ENCODE assay signal across 19 mouse cellular contexts in the genomic region with DNA sequence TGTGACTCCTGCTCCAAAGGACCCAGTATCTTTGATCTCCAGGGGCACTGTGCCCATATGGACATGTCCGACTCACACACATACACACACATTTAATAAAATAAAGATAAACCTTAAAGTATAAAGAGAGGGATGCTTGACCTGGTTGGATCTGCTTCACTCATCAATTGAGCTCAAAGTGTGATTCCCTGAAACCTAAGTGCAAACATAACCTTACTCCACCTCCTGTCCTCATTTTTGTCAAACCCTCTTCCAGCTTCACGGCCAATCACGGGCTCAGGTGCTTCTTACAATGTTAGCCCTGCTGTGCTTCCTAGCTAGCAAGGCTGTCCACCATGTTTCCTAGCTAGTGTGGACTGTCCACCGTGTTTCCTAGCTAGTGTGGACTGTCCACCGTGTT. TPM values are rescaled to one million over a fixed set of nuclear protein-coding genes. Genes with fewer than 3 reads are reported as not detected.
DNase-seq lines count a peak whose midpoint lies in the region; TF ChIP-seq lines count a peak whose summit lies in the region.
"Had no signal": no experiment of that assay in that cellular context is flagged by ENCODE, and none has a peak within 500 bp of the region (broad histone marks: within the 10 kb centered on the region; RNA-seq: fewer than 3 reads in every experiment).

No protein-coding gene starts in this region.

- no peaks in the 10 kb centered on the region for H3K36me3 ChIP-seq in liver, adult 2 months (ENCODE audit: control insufficient read depth, insufficient read depth, low read length)
- H3K36me3 ChIP-seq: G1E had no signal

- H3K27me3 ChIP-seq in liver, adult 2 months (ENCODE audit: control insufficient read depth, insufficient read depth, low read length) = no peaks in the 10 kb centered on the region
- H3K27me3 ChIP-seq: CH12.LX, Patski had no signal

- peak overlapping the region; percentile 53 for H3K27ac ChIP-seq in liver, adult 2 months (replicated peaks; ENCODE audit: insufficient read depth, low read depth, low read length)

- no peak for TF ChIP-seq POLR2A in liver, adult 2 months (IDR thresholded peaks at IDR 0.05; ENCODE audit: extremely low read depth, insufficient read depth, low read length)

- no peaks in the 10 kb centered on the region for H3K79me2 ChIP-seq in liver, adult 2 months (ENCODE audit: control insufficient read depth, insufficient read depth, low read length)

- no peak overlapping the region for H3K9ac ChIP-seq in liver, adult 2 months (ENCODE audit: low read depth, low read length)

- TF ChIP-seq CTCF in liver, adult 2 months (IDR thresholded peaks at IDR 0.05; ENCODE audit: low read depth, low read length) = no peak

- DNase-seq in liver, adult 2 months (ENCODE audit: extremely low read depth, low read depth, low spot score) = peak; percentile 93
- no peak for DNase-seq in liver
- DNase-seq: adrenal gland, adult 2 months; adrenal gland, adult 8-10 months; adrenal gland, postnatal 10 days; adrenal gland, postnatal 14 days; adrenal gland, postnatal 25 days; adrenal gland, postnatal 36 days; B cell, adult 2 months; cerebellum, adult 11 months; cerebellum, adult 11-12 months; cerebellum, adult 18-20 months; cerebellum, adult 2 months had no signal

- H3K4me1 ChIP-seq in liver, adult 2 months (ENCODE audit: control insufficient read depth, insufficient read depth, low read length) = peaks cover 17% of the 10 kb centered on the region

- WGBS in liver, adult 2 months = 27% methylated on average over 5 of the region's 5 CpGs

- H3K4me3 ChIP-seq in liver, adult 2 months (ENCODE audit: insufficient read depth, low read depth, low read length) = no peak overlapping the region

RNA-seq across cellular contexts. Expression of a gene that starts 14.2 kb away (rescaled TPM):
- 1.0 and 4.0 TPM in 2 replicates for total RNA-seq in liver, adult 2 months (2014; rRNA removed)
- polyA plus RNA-seq in liver, adult 2 months (2012; rRNA removed) = 1.4 and 4.0 TPM in 2 replicates
- polyA plus RNA-seq: C2C12, Patski had no signal

RNA-seq across cellular contexts. Expression of a gene that starts 18.5 kb away (rescaled TPM):
- 13.0 and 14.9 TPM in 2 replicates for total RNA-seq in liver, adult 2 months (2014; rRNA removed)
- 57.0 and 80.1 TPM in 2 replicates for polyA plus RNA-seq in liver, adult 2 months (2012; rRNA removed)
- polyA plus RNA-seq: activated CD4-positive, CD25-positive, alpha-beta regulatory T cell, adult 4 months; CD4-positive, CD25-positive, alpha-beta regulatory T cell, adult 4 months had no signal

RNA-seq across cellular contexts. Expression of a gene that starts 32.5 kb away (rescaled TPM):
- total RNA-seq in liver, adult 2 months (2014; rRNA removed) = 54.6 and 199 TPM in 2 replicates
- polyA plus RNA-seq in liver, adult 2 months (2012; rRNA removed) = 58.3 and 69.1 TPM in 2 replicates

RNA-seq across cellular contexts. Expression of a gene that starts 40.1 kb away (rescaled TPM):
- total RNA-seq in liver, adult 2 months (2014; rRNA removed) = 50.3 and 60.2 TPM in 2 replicates
- 395 and 460 TPM in 2 replicates for polyA plus RNA-seq in liver, adult 2 months (2012; rRNA removed)

RNA-seq across cellular contexts. Expression of a gene that starts 55.4 kb away (rescaled TPM):
- 1.9 and 2.0 TPM in 2 replicates for total RNA-seq in liver, adult 2 months (2014; rRNA removed)
- polyA plus RNA-seq in liver, adult 2 months (2012; rRNA removed) = 3.1 and 5.5 TPM in 2 replicates
